Mouse (Mus musculus) embryonic facial prominence, embryonic 10.5 days (tissue): ENCODE results near the gene Git2. TPM values are rescaled to one million over a fixed set of nuclear protein-coding genes. Genes with fewer than 3 reads are reported as not detected.

Source experiments
- DNase-seq: peaks from one replicate; pipeline ENCODE4 v3.0.0-alpha.2; 2017; ENCODE audit warnings: low spot score
- H3K27ac ChIP-seq: fragments of 300-500 bp; sonication (generic); replicated peaks from 2 replicates; pipeline ENCODE4 v1.5.1; 2016; ENCODE audit warnings: mild to moderate bottlenecking
- H3K27me3 ChIP-seq: fragments of 300-500 bp; sonication (generic); replicated peaks from 2 replicates; pipeline ENCODE4 v1.6.1; 2016; ENCODE audit warnings: low read depth, mild to moderate bottlenecking; ENCODE audit not compliant: poor library complexity, severe bottlenecking
- H3K36me3 ChIP-seq: fragments of 300-500 bp; sonication (generic); replicated peaks from 2 replicates; pipeline ENCODE4 v1.6.1; 2016; ENCODE audit warnings: mild to moderate bottlenecking, moderate library complexity
- H3K4me1 ChIP-seq: fragments of 300-500 bp; sonication (generic); 2 replicates; pipeline ENCODE4 v1.6.1; 2016
- H3K4me3 ChIP-seq: fragments of 300-500 bp; sonication (generic); 2 replicates; pipeline ENCODE4 v1.5.1; 2016; ENCODE audit warnings: mild to moderate bottlenecking, moderate library complexity
- H3K9me3 ChIP-seq: fragments of 300-500 bp; sonication (generic); 2 replicates; pipeline ENCODE4 v1.6.1; 2016; ENCODE audit warnings: mild to moderate bottlenecking
- WGBS: fragments of 180-500 bp; shearing (Covaris S2); methylation state at CpG from one replicate; pipeline ENCODE4 v1.1.7; 2016; 5-methylcytosine and 5-hydroxymethylcytosine counted together
- polyA plus RNA-seq: library from polyadenylated mRNA; unstranded; fragments of >200 nt; fragmentation: Nextera tagmentation; extraction: Ambion mirVana; gene quantifications from 2 replicates; pipeline ENCODE4 v1.2.1, GENCODE M21; 2016

The Git2 gene
- polyA plus RNA-seq, 1 experiment from 2014 or later, result 38.1 TPM

- Histone ChIP-seq H3K4me1 (peaks cover 28% of the 10 kb centered on the region), H3K27me3 (no peaks in the 10 kb centered on the region), H3K9me3 (no peaks in the 10 kb centered on the region), H3K36me3 (peaks cover 68% of the 10 kb centered on the region), H3K4me3 (no peak overlapping the region), H3K27ac (no peak overlapping the region; the same call in 1 of the 2 replicates)
- WGBS, result 79% methylated on average over 4 of the region's 4 CpGs
- DNase-seq, result no peak
These were observed 19.3 kb upstream of the Git2 start for GRCm38 (mm10) chr5:114794609-114795008.

- 81% methylated on average over 7 of the region's 7 CpGs for WGBS
- no peak overlapping the region for H3K27ac ChIP-seq
- DNase-seq, result no peak
- no peaks in the 10 kb centered on the region for H3K27me3 ChIP-seq
- H3K4me3 ChIP-seq, result no peak overlapping the region
- H3K9me3 ChIP-seq, result no peaks in the 10 kb centered on the region
- H3K4me1 ChIP-seq, result peaks cover 28% of the 10 kb centered on the region
- peaks cover 68% of the 10 kb centered on the region for H3K36me3 ChIP-seq
These were observed 18.0 kb upstream of the Git2 start for GRCm38 (mm10) chr5:114793317-114793716.

DNA sequence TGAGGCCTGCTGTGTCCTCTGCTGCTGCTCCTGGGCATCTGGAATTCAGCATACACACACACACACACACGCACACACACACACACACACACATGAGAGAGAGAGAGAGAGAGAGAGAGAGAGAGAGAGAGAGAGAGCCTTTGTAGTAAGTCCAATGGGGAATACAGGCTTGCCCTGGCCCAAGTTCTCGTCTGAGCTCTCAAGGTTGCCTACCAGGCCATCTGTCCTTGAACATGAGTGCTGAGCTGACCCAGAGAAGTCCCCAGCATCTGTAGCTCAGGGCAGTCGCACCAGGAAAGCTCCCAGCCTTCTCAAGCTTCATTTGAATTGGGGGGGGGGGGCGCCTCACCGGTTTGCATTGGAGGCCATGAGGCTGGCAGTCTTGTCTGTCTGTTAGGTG, 9.9 kb upstream of the Git2 start:
- H3K27ac ChIP-seq, result peak overlapping the region; percentile 51; the same call in 1 of the 2 replicates
- no peaks in the 10 kb centered on the region for H3K9me3 ChIP-seq
- WGBS, result 80% methylated on average over 5 of the region's 5 CpGs
- no peak for DNase-seq
- peaks cover 47% of the 10 kb centered on the region for H3K36me3 ChIP-seq
- peaks cover 13% of the 10 kb centered on the region; the same call in 1 of the 2 replicates for H3K4me1 ChIP-seq
- H3K27me3 ChIP-seq, result no peaks in the 10 kb centered on the region
- no peak overlapping the region for H3K4me3 ChIP-seq

GRCm38 (mm10) chr5:114784622-114785165, 9.4 kb upstream of the Git2 start:
- Histone ChIP-seq H3K9me3 (no peaks in the 10 kb centered on the region), H3K27me3 (no peaks in the 10 kb centered on the region), H3K27ac (no peak overlapping the region), H3K4me3 (no peak overlapping the region), H3K4me1 (peaks cover 18% of the 10 kb centered on the region; the same call in 1 of the 2 replicates), H3K36me3 (peaks cover 47% of the 10 kb centered on the region)
- no peak for DNase-seq
- WGBS, result 86% methylated on average over 16 of the region's 16 CpGs

- 89% methylated on average over 12 of the region's 12 CpGs for WGBS
- no peak overlapping the region for H3K4me3 ChIP-seq
These were observed 8.3 kb upstream of the Git2 start for GRCm38 (mm10) chr5:114783405-114784163.

GRCm38 (mm10) chr5:114782991-114783390, 7.7 kb upstream of the Git2 start:
- no peak for DNase-seq
- H3K27ac ChIP-seq, result no peak overlapping the region
- 92% methylated on average over 9 of the region's 9 CpGs for WGBS
- no peaks in the 10 kb centered on the region for H3K9me3 ChIP-seq
- peaks cover 29% of the 10 kb centered on the region for H3K4me1 ChIP-seq
- peaks cover 30% of the 10 kb centered on the region for H3K36me3 ChIP-seq
- H3K4me3 ChIP-seq, result no peak overlapping the region
- no peaks in the 10 kb centered on the region for H3K27me3 ChIP-seq

More at GRCm38 (mm10) chr5:114783405-114784163, 8.3 kb upstream of the Git2 start:
- no peak overlapping the region for H3K27ac ChIP-seq
- H3K9me3 ChIP-seq, result no peaks in the 10 kb centered on the region
- H3K4me1 ChIP-seq, result peaks cover 26% of the 10 kb centered on the region
- no peaks in the 10 kb centered on the region for H3K27me3 ChIP-seq
- peaks cover 36% of the 10 kb centered on the region for H3K36me3 ChIP-seq
- DNase-seq, result no peak

- Histone ChIP-seq H3K27me3 (no peaks in the 10 kb centered on the region), H3K4me3 (no peak overlapping the region), H3K27ac (peak overlapping the region; percentile 35; the same call in 1 of the 2 replicates), H3K9me3 (no peaks in the 10 kb centered on the region), H3K4me1 (peaks cover 35% of the 10 kb centered on the region), H3K36me3 (peaks cover 10% of the 10 kb centered on the region)
- DNase-seq, result no peak
- WGBS, result 84% methylated on average over 7 of the region's 7 CpGs
These were observed 5.6 kb upstream of the Git2 start for GRCm38 (mm10) chr5:114780912-114781311.

DNA sequence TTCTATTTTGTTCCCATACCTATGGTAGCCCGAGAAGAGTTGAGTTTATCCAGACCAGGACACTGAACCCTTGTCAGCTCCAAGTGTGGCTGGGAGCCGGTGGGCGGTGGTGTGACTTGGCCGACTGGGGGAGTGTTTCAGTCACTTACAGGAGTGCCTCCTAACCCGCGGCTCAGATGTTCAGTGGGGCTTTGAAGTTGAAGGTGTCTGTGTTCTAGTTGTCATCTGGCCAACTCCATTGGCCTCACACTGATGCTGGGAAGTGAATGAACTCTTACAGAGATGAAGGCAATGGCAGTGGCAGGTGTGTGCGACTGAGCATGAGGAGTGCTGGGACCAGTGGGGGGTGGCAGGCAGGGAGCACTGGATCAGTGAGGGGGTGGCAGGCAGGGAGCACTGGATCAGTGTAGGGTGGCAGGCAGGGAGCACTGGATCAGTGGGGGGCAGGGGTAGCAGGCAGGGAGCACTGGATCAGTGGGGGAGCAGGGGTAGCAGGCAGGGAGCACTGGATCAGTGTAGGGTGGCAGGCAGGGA, 4.7 kb upstream of the Git2 start:
- no peaks in the 10 kb centered on the region for H3K9me3 ChIP-seq
- H3K4me3 ChIP-seq, result no peak overlapping the region
- no peaks in the 10 kb centered on the region for H3K27me3 ChIP-seq
- peak overlapping the region; percentile 35; the same call in 1 of the 2 replicates for H3K27ac ChIP-seq
- peaks cover 3% of the 10 kb centered on the region; the same call in 1 of the 2 replicates for H3K36me3 ChIP-seq
- H3K4me1 ChIP-seq, result peaks cover 42% of the 10 kb centered on the region
- WGBS, result 87% methylated on average over 7 of the region's 7 CpGs
- no peak for DNase-seq

- Histone ChIP-seq H3K9me3 (no peaks in the 10 kb centered on the region), H3K36me3 (no peaks in the 10 kb centered on the region), H3K4me3 (peak overlapping the region; percentile 82), H3K27me3 (no peaks in the 10 kb centered on the region), H3K4me1 (peaks cover 60% of the 10 kb centered on the region), H3K27ac (no peak overlapping the region)
- DNase-seq, result no peak
- WGBS, result 76% methylated on average over 7 of the region's 7 CpGs
These were observed 857 bp upstream of the Git2 start for GRCm38 (mm10) chr5:114776174-114776573.

GRCm38 (mm10) chr5:114774403-114775051, 790 bp downstream of the Git2 start, which contains the start of gene Ankrd13a:
TSS of gene Ankrd13a (plus strand) at chr5:114774677.
- Histone ChIP-seq H3K4me1 (peaks cover 47% of the 10 kb centered on the region), H3K4me3 (peak within 1 kb of the TSS; percentile 82)
- under 1% methylated on average over 73 of the region's 73 CpGs for WGBS

DNA sequence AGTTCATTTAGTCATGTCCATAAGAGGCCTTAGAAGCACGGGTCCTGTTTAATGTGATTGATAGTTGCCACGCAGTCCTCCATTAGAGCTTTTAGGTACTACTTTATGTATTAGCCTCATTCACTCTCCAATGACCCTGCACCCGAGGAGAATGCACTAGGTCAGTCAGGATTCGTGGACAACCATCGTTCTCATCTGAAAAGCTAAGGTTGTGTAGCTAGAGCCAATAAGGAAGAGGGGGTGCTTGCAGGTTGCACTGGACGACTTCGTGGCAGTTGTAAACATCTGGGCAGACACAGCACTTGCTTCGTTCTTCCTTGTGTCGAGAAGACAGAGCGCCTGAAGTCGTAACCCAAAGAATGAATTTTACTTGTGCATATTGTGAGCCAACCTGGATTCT, 1.5 kb downstream of the Git2 start:
- Histone ChIP-seq H3K27me3 (no peaks in the 10 kb centered on the region), H3K27ac (peak overlapping the region; percentile 99), H3K4me3 (peak overlapping the region; percentile 82), H3K36me3 (0 out of 2 replicates have a peak, but pooled peaks cover 3% of the 10 kb centered on the region), H3K4me1 (peaks cover 43% of the 10 kb centered on the region), H3K9me3 (no peaks in the 10 kb centered on the region)
- 4% methylated on average over 11 of the region's 11 CpGs for WGBS
- DNase-seq, result peak; percentile 34

More at GRCm38 (mm10) chr5:114774403-114775051, 790 bp downstream of the Git2 start, which contains the start of gene Ankrd13a:
- peak; percentile 93 for DNase-seq
- no peaks in the 10 kb centered on the region for H3K27me3 ChIP-seq
- peak within 1 kb of the TSS; percentile 99 for H3K27ac ChIP-seq
- 0 out of 2 replicates have a peak, but pooled peaks cover 3% of the 10 kb centered on the region for H3K36me3 ChIP-seq
- no peaks in the 10 kb centered on the region for H3K9me3 ChIP-seq

GRCm38 (mm10) chr5:114773211-114773710, 2.1 kb downstream of the Git2 start:
- Histone ChIP-seq H3K27me3 (no peaks in the 10 kb centered on the region), H3K4me3 (peak overlapping the region; percentile 82), H3K36me3 (0 out of 2 replicates have a peak, but pooled peaks cover 3% of the 10 kb centered on the region), H3K9me3 (no peaks in the 10 kb centered on the region), H3K4me1 (peaks cover 37% of the 10 kb centered on the region), H3K27ac (peak overlapping the region; percentile 99)
- DNase-seq, result peak; percentile 97
- WGBS, result under 1% methylated on average over 50 of the region's 52 CpGs
